Mouse (Mus musculus): ENCODE results near the gene Paics. TPM values are rescaled to one million over a fixed set of nuclear protein-coding genes. Genes with fewer than 3 reads are reported as not detected.
"Not testable (repeated sequence)": the region's sequence is repeated elsewhere in the genome, so short reads cannot be mapped to it uniquely, and the experiment has no call there.

The Paics gene
- total RNA-seq, 1 experiment from 2014 or later: 504 TPM

- no peak for ATAC-seq (replicated peaks; ENCODE audit: low read depth, poor library complexity, severe bottlenecking)
These were observed 583 bp upstream of the Paics start for GRCm38 (mm10) chr5:76950343-76951105.

- ATAC-seq (replicated peaks; ENCODE audit: low read depth, poor library complexity, severe bottlenecking): no peak
These were observed 1.3 kb downstream of the Paics start for GRCm38 (mm10) chr5:76952112-76953040.

GRCm38 (mm10) chr5:76953794-76954193, 2.7 kb downstream of the Paics start:
- no peak for ATAC-seq (replicated peaks; ENCODE audit: low read depth, poor library complexity, severe bottlenecking)

GRCm38 (mm10) chr5:76954271-76954900, 3.3 kb downstream of the Paics start:
- ATAC-seq (replicated peaks; ENCODE audit: low read depth, poor library complexity, severe bottlenecking): no peak

- no peak for ATAC-seq (replicated peaks; ENCODE audit: low read depth, poor library complexity, severe bottlenecking)
These were observed 4.4 kb downstream of the Paics start for GRCm38 (mm10) chr5:76955474-76955873.

GRCm38 (mm10) chr5:76957954-76958353, 6.8 kb downstream of the Paics start:
- ATAC-seq (replicated peaks; ENCODE audit: low read depth, poor library complexity, severe bottlenecking): peak; percentile 61

- no peak for ATAC-seq (replicated peaks; ENCODE audit: low read depth, poor library complexity, severe bottlenecking)
These were observed 8.5 kb downstream of the Paics start for GRCm38 (mm10) chr5:76959587-76959986.

GRCm38 (mm10) chr5:76962545-76962944, 11.4 kb downstream of the Paics start:
- ATAC-seq (replicated peaks; ENCODE audit: low read depth, poor library complexity, severe bottlenecking): no peak

GRCm38 (mm10) chr5:76964651-76965050, 13.5 kb downstream of the Paics start:
- no peak for ATAC-seq (replicated peaks; ENCODE audit: low read depth, poor library complexity, severe bottlenecking)

GRCm38 (mm10) chr5:76969250-76969649, 18.1 kb downstream of the Paics start:
- no peak for ATAC-seq (replicated peaks; ENCODE audit: low read depth, poor library complexity, severe bottlenecking)

GRCm38 (mm10) chr5:76971115-76971514, 20.0 kb downstream of the Paics start:
- not testable (repeated sequence) for ATAC-seq (replicated peaks; ENCODE audit: low read depth, poor library complexity, severe bottlenecking)

- peak; percentile 43 for ATAC-seq (replicated peaks; ENCODE audit: low read depth, poor library complexity, severe bottlenecking)
These were observed 22.4 kb downstream of the Paics start for GRCm38 (mm10) chr5:76973488-76973887.

GRCm38 (mm10) chr5:76974207-76974553, 23.1 kb downstream of the Paics start:
- ATAC-seq (replicated peaks; ENCODE audit: low read depth, poor library complexity, severe bottlenecking): peak; percentile 18; the same call in 1 of the 2 replicates

- peak; percentile 90 for ATAC-seq (replicated peaks; ENCODE audit: low read depth, poor library complexity, severe bottlenecking)
These were observed 23.6 kb downstream of the Paics start, which contains the start of gene Srp72 for GRCm38 (mm10) chr5:76974554-76975285. Gene Srp72, plus strand, starts transcription at chr5:76974683.

GRCm38 (mm10) chr5:76975736-76976135, 24.6 kb downstream of the Paics start:
- ATAC-seq (replicated peaks; ENCODE audit: low read depth, poor library complexity, severe bottlenecking): no peak

GRCm38 (mm10) chr5:76984015-76984414, 32.9 kb downstream of the Paics start:
- ATAC-seq (replicated peaks; ENCODE audit: low read depth, poor library complexity, severe bottlenecking): no peak

- 0 out of 2 replicates have a peak, but pooled peaks have one; percentile 29 for ATAC-seq (replicated peaks; ENCODE audit: low read depth, poor library complexity, severe bottlenecking)
These were observed 39.7 kb downstream of the Paics start for GRCm38 (mm10) chr5:76990789-76991188.

- ATAC-seq (replicated peaks; ENCODE audit: low read depth, poor library complexity, severe bottlenecking): no peak; the same call in 1 of the 2 replicates
These were observed 42.2 kb downstream of the Paics start for GRCm38 (mm10) chr5:76993174-76993814.

GRCm38 (mm10) chr5:76998416-76998815, 47.3 kb downstream of the Paics start:
- no peak for ATAC-seq (replicated peaks; ENCODE audit: low read depth, poor library complexity, severe bottlenecking)

Measured in common myeloid progenitor, adult 5-6 weeks (primary cell).